Mouse (Mus musculus): ENCODE measurements around the gene Mrps22. TPM values are rescaled to one million over a fixed set of nuclear protein-coding genes. Genes with fewer than 3 reads are reported as not detected.

Mrps22 gene
- 18.8 TPM for total RNA-seq (2023)

GRCm38 (mm10) chr9:98601156-98601836 lies at the start of gene Mrps22:
Mrps22 (minus strand) TSS chr9:98601660.

DNA sequence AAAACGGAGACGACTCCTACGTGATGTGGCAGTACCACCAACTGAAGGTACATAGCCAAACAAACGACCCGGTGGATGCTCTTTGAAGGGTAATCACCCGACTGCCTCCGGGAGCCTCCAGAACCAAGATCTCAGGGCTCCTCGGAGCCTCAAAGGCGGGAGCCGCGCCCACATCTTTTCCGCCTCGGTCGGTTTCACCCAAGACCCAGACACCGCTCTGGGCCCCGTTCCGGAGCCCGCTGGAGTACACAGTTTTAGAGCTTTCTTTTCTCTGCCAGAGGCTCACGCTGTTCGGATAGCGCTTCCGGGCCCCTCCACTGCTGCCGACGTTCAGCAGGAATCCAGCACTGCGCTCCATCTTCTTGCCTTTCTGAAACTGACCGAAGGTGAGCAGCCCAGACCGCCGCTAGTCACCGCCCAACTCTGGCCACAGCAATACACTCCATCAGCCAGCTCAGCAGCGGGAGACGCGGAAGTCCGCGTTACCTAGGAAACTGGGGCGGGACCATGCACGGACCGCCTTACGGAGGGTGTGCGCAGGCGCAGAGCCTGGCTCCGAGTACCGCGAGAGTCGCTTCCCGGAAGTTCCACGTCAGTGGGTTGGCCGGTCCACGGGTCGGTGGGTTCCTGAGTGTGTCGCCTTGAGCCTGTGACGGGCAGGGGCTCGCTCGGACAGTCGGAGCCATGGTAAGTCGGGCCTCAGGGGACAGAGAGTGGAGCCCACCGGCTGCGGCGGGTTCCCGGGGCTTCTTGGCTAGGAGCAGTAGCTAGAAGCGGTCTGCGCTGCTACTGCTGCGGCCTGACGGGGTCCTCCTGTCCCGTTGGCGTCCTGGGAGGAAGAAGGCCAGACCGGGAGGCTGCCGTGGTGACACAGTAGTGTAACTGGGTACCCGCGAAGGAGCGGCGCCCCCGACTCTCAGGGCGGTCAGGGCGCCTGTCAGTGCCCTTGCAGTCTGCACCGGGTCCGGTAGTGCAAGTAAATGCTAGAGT lies 38.0 kb downstream of the Mrps22 start, which contains the start of gene Copb2:
TSS of gene Copb2 (plus strand) at position 585 of the 990 bp plus-strand sequence.

Other genes starting within 250 kb of the Mrps22 start
- gene Rbp1, start 178.7 kb downstream of the Mrps22 start, total RNA-seq (2023): 0.61 TPM
- gene Rbp2, start 115.5 kb downstream of the Mrps22 start, total RNA-seq (2023): not detected
- gene Copb2, start 37.9 kb downstream of the Mrps22 start, total RNA-seq (2023): 78.4 TPM
- gene Prr23a1, start 240.8 kb upstream of the Mrps22 start, total RNA-seq (2023): not detected

All from CD8-positive naive resting alpha-beta T cell, adult 57 days (primary cell).